Mouse (Mus musculus): ENCODE data around the gene Tnip1. TPM values are rescaled to one million over a fixed set of nuclear protein-coding genes. Genes with fewer than 3 reads are reported as not detected.
"Not testable (repeated sequence)": the region's sequence is repeated elsewhere in the genome, so short reads cannot be mapped to it uniquely, and the experiment has no call there.

The Tnip1 gene
- total RNA-seq, 1 experiment from 2014 or later, result 20.2 TPM

- ATAC-seq (replicated peaks; ENCODE audit: low read depth, poor library complexity, severe bottlenecking), result peak; percentile 64
Measured at GRCm38 (mm10) chr11:54973481-54974212, 10.9 kb upstream of the Tnip1 start.

GRCm38 (mm10) chr11:54972789-54973188, 10.1 kb upstream of the Tnip1 start:
- no peak for ATAC-seq (replicated peaks; ENCODE audit: low read depth, poor library complexity, severe bottlenecking)

GRCm38 (mm10) chr11:54972049-54972723, 9.5 kb upstream of the Tnip1 start:
- ATAC-seq (replicated peaks; ENCODE audit: low read depth, poor library complexity, severe bottlenecking), result peak; percentile 13; the same call in 1 of the 2 replicates

DNA sequence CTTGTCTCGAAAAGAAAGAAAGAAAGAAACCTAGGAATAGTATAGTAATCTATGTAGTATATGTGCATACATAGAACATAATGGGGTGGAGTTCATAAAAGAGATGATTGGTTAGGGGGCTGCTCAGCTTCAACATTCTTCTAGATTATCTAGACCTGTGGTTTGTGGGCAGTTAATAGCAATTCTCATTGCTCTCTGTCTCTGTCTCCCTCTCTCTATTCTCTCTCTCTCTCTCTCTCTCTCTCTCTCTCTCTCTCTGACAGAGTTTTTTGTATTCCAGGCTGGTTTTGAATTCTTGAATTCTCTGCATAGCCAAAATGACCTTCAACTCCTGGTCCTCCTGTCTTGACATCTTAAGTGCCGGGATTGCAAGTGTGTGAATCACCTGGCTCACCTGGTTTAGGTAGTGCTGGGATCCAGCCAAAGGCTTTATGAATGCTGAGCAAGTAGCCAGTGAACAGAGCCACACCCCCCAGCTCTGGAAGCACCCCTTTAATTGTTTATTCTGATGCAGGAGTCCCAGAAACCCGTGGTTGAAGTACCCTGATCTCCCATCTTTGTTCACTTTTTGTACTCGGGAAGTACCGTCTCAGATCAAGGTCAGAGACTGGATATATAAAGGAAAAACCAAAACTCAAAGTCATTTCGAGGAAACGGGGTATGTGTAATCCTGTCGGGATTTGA, 8.8 kb upstream of the Tnip1 start:
- ATAC-seq (replicated peaks; ENCODE audit: low read depth, poor library complexity, severe bottlenecking), result no peak

DNA sequence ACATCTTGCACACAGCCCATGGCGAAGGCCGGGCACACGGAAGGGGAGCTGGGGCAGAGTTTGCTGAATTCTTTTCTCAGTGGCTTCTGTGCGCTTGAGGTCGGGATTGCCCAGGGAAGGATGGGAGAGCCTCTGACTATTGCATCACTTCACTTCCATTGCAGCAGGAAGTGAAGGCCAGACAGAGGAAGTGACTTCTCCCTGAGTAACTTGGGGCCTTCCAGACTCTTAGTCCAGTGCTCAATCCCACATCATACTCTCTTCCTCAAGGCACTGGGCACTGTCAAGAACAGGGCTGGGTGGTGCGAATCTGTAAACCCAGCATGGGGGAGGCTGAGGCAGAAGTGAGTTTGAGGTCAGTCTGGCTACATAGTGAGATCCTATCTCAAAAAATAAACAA, 2.5 kb upstream of the Tnip1 start:
- 0 out of 2 replicates have a peak, but pooled peaks have one; percentile 31 for ATAC-seq (replicated peaks; ENCODE audit: low read depth, poor library complexity, severe bottlenecking)

DNA sequence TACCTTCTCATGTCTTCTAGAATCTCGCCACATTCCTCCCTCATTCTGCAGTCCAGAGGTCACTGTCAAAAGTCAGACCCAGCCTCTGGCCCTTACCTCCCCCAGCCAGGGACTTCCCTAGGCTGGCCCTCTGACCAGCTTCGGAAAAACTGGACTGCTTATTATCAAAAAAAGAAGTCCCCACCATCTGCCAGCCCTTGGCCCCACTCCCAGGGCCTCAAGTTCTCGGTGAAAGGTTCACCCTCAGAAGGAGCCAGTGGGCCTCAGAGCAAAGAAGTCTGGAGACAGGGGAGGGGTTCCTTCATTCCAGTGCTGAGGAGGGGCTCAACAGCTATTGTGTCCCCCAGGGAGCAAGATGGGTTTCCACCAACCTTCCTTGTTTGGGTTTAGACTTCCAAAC, 796 bp downstream of the Tnip1 start:
- no peak for ATAC-seq (replicated peaks; ENCODE audit: low read depth, poor library complexity, severe bottlenecking)

DNA sequence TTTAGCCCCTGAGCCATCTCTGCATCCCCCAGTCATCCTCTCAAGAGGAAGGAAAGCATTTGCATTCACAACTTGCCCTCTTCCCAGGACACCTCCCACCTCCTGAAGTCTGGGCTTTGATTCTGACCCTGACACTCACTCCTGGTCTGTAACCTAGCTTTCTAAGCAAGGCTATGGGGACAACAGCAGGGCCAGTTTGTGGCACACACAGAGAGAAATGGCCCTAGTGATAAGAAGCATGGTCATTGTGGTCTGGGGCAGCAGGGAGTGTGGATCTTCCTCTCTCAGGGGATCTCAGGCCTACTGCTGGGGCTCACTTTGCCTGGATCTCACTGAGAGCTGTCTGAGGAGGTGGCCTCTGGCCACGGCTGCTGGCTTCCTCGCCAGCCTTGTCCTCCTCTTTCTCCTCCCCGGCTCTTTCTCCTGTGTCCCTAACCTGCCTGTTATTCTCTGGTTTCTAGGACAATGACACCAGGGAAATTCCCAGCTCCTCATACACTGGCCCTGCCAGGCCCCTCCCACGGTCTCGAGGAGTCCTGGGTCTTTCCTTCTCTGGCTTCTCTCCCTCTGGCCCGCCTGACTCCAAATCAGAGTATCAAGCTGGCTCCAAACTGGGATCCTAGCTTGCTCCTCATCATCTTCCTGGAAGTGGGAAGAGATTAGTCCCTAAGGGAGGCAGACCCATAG, 1.4 kb downstream of the Tnip1 start:
- peak; percentile 16 for ATAC-seq (replicated peaks; ENCODE audit: low read depth, poor library complexity, severe bottlenecking)

DNA sequence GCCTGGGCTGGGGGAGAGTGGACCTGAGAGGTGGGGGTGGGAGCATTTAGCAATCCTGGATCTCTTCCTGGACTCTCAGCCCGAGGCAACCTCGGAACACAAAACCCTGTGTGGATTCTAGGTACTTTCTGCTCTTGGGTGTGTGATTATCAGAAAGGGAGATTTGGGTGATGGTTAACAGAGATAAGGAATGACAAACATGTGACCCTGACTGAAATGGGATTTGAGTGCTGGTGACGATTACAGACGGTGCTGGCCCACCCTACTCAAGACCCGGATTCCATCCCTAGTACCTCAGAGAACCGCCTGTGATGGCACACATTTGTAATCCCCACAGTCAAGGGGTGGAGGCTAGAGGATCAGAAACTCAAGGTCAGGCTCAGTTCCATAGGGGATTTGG, 2.5 kb downstream of the Tnip1 start:
- no peak for ATAC-seq (replicated peaks; ENCODE audit: low read depth, poor library complexity, severe bottlenecking)

DNA sequence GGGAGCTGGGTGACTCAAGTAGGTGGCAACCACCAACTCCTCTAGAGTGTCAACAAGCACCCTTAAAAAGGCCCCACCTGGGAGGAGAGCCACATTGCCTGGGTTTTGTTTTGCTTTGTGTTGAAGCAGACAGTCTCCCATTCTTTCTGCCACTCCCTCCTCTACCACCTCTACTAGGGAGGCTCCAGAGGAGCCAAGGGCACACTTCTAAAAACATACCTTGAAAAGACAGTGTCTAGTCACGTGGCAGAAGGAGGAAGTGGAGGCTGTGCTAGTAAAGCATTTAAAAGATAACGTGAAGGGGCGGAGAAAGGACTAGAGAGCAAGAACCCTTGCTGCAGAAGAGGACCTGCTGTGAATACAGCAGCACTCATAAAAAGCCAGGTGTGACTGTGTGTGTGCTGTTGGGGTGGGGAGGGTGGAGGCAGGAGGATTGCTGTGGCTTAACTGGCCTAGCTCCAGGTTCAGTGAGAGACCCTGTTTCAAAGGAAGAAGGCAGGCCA, 4.1 kb downstream of the Tnip1 start:
- ATAC-seq (replicated peaks; ENCODE audit: low read depth, poor library complexity, severe bottlenecking), result peak; percentile 28; the same call in 1 of the 2 replicates

DNA sequence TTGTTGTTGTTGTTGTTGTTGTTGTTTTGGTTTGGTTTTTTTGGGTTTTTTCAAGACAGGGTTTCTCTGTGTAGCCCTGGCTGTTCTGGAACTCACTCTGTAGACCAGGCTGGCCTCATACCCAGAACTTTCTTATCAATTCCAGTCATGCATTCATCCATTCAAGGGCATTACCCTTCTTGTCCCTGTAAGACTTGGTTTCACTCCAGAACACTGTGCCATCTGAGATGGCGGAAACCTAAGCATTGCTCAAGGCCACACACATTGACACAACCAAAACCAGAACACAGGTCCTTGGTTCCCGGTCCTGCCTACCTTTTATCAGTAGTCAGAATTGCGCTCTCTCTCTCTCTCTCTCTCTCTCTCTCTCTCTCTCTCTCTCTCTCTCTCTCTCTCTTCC, 5.0 kb downstream of the Tnip1 start:
- not testable (repeated sequence) for ATAC-seq (replicated peaks; ENCODE audit: low read depth, poor library complexity, severe bottlenecking)

DNA sequence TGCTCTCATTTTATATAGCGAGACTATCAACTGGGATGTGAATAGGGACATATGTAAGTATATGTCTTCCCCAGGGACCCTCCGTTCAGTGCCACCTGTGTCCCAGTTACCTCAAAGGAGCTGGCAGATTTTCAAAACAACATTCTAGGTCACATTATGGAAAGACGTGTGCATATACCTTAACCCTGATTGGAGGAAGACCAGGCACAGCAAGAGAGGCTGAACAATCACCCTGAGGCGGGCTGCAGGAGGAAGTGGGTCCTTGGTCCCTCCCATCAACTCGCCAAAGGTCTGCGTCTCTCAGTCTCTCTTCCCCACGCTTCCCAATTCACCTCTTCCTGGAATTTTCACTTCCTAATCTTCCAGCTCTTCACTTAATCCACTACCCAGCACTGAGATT, 5.8 kb downstream of the Tnip1 start:
- no peak for ATAC-seq (replicated peaks; ENCODE audit: low read depth, poor library complexity, severe bottlenecking)

DNA sequence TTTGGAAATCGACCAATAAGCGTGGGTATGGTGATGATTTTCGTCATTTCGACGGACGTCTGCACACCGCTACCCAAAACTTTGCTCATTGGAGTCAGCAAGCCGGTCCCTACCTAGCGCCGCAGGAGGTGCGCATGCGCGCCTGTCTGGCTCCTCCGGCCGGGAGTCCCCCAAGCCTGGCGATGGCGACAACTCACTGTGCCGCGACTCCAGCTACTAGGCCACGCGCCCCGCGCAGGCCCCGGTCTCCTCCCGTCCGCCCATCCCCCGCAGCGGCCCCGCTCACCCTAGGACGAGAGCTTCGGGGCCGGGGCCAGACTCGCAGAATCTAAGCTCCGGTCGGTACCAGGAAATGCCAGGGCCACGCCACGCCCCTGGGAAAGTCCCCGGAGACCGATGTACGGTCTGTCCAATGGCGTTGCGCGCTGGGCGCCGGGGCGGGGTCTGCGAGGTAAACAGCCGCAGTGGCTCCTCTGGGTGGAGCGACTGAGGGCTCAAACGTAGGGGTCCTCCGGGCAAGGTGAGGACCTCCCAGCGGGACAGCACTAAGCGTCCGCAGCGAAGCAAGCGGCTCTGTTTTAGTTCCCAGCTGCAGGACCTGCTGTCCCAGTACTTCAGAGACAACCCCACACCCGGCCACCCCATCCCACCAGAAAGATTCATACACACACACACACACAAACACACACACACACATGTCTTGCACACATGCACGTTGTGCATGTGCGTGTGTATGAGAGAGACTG, 6.8 kb downstream of the Tnip1 start:
- peak; percentile 86 for ATAC-seq (replicated peaks; ENCODE audit: low read depth, poor library complexity, severe bottlenecking)

- ATAC-seq (replicated peaks; ENCODE audit: low read depth, poor library complexity, severe bottlenecking), result not testable (repeated sequence)
Measured at GRCm38 (mm10) chr11:54955400-54955734, 7.3 kb downstream of the Tnip1 start.

GRCm38 (mm10) chr11:54954716-54955115, 8.0 kb downstream of the Tnip1 start:
- ATAC-seq (replicated peaks; ENCODE audit: low read depth, poor library complexity, severe bottlenecking), result no peak

- no peak for ATAC-seq (replicated peaks; ENCODE audit: low read depth, poor library complexity, severe bottlenecking)
Measured at GRCm38 (mm10) chr11:54953993-54954446, 8.7 kb downstream of the Tnip1 start.

GRCm38 (mm10) chr11:54952651-54953050, 10.1 kb downstream of the Tnip1 start:
- ATAC-seq (replicated peaks; ENCODE audit: low read depth, poor library complexity, severe bottlenecking), result no peak

GRCm38 (mm10) chr11:54950684-54951083, 12.0 kb downstream of the Tnip1 start:
- ATAC-seq (replicated peaks; ENCODE audit: low read depth, poor library complexity, severe bottlenecking), result no peak

DNA sequence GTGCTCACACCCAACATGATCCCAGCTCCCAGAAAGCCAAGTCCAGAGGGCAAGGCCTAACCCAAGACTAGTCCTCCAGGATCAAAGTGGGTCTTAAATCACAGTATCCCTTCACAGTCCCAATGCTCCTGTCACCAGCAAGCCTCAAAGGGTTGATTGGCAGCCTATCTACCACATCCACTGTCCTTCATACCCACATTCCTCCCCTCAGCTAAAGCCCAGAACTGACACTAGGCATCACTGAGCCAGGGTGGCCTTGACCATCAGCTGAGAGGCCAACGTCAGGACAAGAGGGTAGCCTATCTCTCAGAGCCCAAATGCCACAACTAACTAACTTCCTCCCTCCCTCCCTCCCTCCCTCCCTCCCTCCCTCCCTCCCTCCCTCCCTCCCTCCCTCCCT, 13.0 kb downstream of the Tnip1 start:
- ATAC-seq (replicated peaks; ENCODE audit: low read depth, poor library complexity, severe bottlenecking), result no peak

GRCm38 (mm10) chr11:54944702-54945101, 18.0 kb downstream of the Tnip1 start:
- ATAC-seq (replicated peaks; ENCODE audit: low read depth, poor library complexity, severe bottlenecking), result no peak

DNA sequence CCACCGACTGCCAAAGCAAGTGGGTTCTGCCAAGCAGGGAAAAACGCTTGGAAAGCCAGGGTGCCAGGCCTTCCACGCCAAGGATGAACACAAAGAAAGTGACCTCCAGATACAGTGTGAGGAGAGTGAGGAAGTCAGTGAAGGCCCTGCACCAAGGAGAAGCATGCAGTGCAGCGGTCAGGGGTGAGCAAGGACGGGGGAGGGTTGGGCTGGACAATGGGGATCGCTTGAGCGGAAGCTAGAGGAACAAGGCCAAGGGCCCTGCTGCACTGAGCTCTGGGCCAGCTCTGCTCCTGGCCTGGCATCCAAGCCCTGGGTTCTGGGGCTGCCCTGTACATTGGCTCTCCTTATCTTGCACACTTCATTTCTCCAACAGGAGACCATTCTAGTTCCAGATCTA, 22.7 kb downstream of the Tnip1 start:
- ATAC-seq (replicated peaks; ENCODE audit: low read depth, poor library complexity, severe bottlenecking), result no peak
